Mouse (Mus musculus) heart, adult 2 months (tissue): ENCODE measurements around the gene Msx3.

Experiments
- CTCF ChIP-seq: fragments of 200-600 bp; IDR thresholded peaks from 2 replicates; pipeline ENCODE4 v1.8.1; 2022; ENCODE audit warnings: antibody characterized with exemption, mild to moderate bottlenecking, moderate library complexity
- EP300 ChIP-seq: fragments of 200-500 bp; IDR thresholded peaks from 2 replicates; pipeline ENCODE4 v1.6.1; 2011; ENCODE audit warnings: low read depth, low read length, control low read depth; ENCODE audit not compliant: insufficient read depth
- POLR2A ChIP-seq: fragments of 200-500 bp; IDR thresholded peaks from 2 replicates; pipeline ENCODE4 v1.6.1; 2011; ENCODE audit warnings: mild to moderate bottlenecking, low read depth, low read length, control low read depth; ENCODE audit not compliant: insufficient read depth

DNA sequence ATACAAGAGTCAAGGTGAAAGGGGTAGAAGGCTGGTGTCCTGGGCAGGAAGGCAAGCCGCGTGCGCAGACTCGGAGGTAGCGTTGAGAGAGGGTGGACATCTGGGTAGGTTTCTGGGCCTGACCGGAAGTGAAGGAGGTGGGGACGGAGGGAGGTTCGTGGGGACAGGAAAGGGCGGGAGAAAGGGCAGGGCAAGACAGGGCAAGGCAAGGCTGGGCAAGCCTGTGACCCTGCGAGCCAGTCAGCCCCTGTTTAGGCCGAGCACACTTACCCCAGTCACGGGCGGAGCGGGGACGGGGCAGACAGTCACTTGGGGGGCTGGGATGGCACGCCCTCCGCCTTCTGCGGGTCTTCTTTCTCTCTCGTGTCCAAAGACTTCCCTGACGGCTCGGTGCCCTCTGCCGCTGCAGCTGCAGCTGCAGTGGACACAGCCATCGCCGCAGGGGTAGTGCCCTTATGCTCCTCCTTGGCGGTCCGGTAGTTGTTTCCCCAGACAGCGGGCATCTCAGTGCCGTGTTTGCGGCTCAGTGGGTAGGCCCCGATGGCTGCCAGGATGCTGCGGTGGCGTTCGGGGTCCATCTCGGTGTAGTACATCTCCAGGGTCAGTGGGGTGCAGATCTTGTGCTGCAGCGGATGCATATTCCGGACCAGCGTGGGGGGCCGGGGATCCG, 21.3 kb upstream of the Msx3 start:
- no peak for TF ChIP-seq CTCF
- TF ChIP-seq POLR2A: peak; percentile 72
- TF ChIP-seq EP300: no peak
